Mouse (Mus musculus) limb, embryonic 14.5 days (tissue): ENCODE measurements around the gene Bhlhe41. TPM values are rescaled to one million over a fixed set of nuclear protein-coding genes. Genes with fewer than 3 reads are reported as not detected.

Experiments used
- ATAC-seq: fragments of 200-750 bp; cut with Nextera tagmentation; 2 replicates; pipeline ENCODE4 v1.8.0; 2017; ENCODE audit warnings: low read depth, moderate number of reproducible peaks, moderate TSS enrichment; ENCODE audit not compliant: low FRiP score
- DNase-seq: peaks from one replicate; pipeline ENCODE4 v3.0.0-alpha.2; 2015; ENCODE audit warnings: low spot score
- H3K27ac ChIP-seq: fragments of 300-500 bp; sonication (generic); replicated peaks from 2 replicates; pipeline ENCODE4 v1.5.1; 2014; ENCODE audit warnings: low read depth, mild to moderate bottlenecking, low read length, moderate library complexity, mixed read lengths
- H3K27me3 ChIP-seq: fragments of 300-500 bp; sonication (generic); 2 replicates; pipeline ENCODE4 v1.6.1; 2014; ENCODE audit warnings: low read length, mixed read lengths; ENCODE audit not compliant: control insufficient read depth, insufficient read depth
- H3K36me3 ChIP-seq: fragments of 300-500 bp; sonication (generic); 2 replicates; pipeline ENCODE4 v1.6.1; 2014; ENCODE audit warnings: mild to moderate bottlenecking, low read length, moderate library complexity, mixed read lengths; ENCODE audit not compliant: control insufficient read depth, insufficient read depth
- H3K4me1 ChIP-seq: fragments of 300-500 bp; sonication (generic); 2 replicates; pipeline ENCODE4 v1.6.1; 2014; ENCODE audit warnings: antibody characterized with exemption, low read length, mixed read lengths; ENCODE audit not compliant: control insufficient read depth, insufficient read depth
- H3K4me2 ChIP-seq: fragments of 300-500 bp; sonication (generic); replicated peaks from 2 replicates; pipeline ENCODE4 v1.6.1; 2014; ENCODE audit warnings: low read depth, mild to moderate bottlenecking, low read length, moderate library complexity; ENCODE audit not compliant: severe bottlenecking
- H3K4me3 ChIP-seq: fragments of 300-500 bp; sonication (generic); replicated peaks from 2 replicates; pipeline ENCODE4 v1.5.1; 2014; ENCODE audit warnings: low read length
- H3K9ac ChIP-seq: fragments of 300-500 bp; sonication (generic); 2 replicates; pipeline ENCODE4 v1.6.1; 2014; ENCODE audit warnings: mild to moderate bottlenecking, low read depth, low read length, moderate library complexity; ENCODE audit not compliant: severe bottlenecking
- H3K9me3 ChIP-seq: fragments of 300-500 bp; sonication (generic); 2 replicates; pipeline ENCODE4 v1.6.1; 2016; ENCODE audit warnings: low read length; ENCODE audit not compliant: control insufficient read depth
- POLR2A ChIP-seq: fragments of 200-500 bp; IDR thresholded peaks from 2 replicates; pipeline ENCODE4 v1.8.0; 2012; ENCODE audit warnings: inconsistent platforms, mild to moderate bottlenecking, moderate library complexity, borderline replicate concordance; ENCODE audit not compliant: insufficient read depth, insufficient read length; ENCODE audit errors: extremely low read depth
- WGBS: fragments of 180-500 bp; shearing (Covaris S2); extraction: QIAGEN DNeasy Blood & Tissue Kit; methylation state at CpG from one replicate; pipeline ENCODE4 v1.1.7; 2014; 5-methylcytosine and 5-hydroxymethylcytosine counted together
- polyA plus RNA-seq, 2 experiments: library from polyadenylated mRNA; depleted of rRNA in 1 of 2; stranded (reverse) in 1 of 2; unstranded in 1 of 2; fragments of >200 nt; fragmentation: Nextera tagmentation in 1 of 2; extraction: Ambion mirVana in 1 of 2; gene quantifications; 2 replicates each; pipeline versions ENCODE4 v1.2.1 to v1.2.3; 2012 to 2014

The Bhlhe41 gene
- polyA plus RNA-seq, 2 experiments: 2.0 to 2.8 TPM

DNA sequence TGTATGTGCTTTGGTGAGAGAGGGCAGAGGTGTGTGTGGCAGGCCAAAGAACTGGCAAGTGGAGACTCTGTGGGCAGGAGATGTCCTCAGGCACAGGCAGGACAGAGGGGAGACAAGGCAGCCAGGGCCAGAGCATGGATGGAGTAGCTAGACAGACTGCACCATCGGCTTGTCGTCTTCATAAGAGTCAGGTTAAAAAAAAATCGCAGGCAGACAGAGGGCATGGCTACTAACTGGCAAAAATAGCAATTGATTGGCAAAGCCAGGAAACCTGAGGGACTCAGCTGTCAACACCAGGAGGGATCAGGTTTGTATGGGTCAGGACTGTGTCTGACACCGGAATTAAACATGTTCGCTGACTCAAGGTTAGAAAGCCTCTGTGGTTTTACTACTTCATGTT lies 10.6 kb downstream of the Bhlhe41 start:
- no peak overlapping the region for H3K4me2 ChIP-seq
- no peak for ATAC-seq
- WGBS: 68% methylated on average over 5 of the region's 5 CpGs

DNA sequence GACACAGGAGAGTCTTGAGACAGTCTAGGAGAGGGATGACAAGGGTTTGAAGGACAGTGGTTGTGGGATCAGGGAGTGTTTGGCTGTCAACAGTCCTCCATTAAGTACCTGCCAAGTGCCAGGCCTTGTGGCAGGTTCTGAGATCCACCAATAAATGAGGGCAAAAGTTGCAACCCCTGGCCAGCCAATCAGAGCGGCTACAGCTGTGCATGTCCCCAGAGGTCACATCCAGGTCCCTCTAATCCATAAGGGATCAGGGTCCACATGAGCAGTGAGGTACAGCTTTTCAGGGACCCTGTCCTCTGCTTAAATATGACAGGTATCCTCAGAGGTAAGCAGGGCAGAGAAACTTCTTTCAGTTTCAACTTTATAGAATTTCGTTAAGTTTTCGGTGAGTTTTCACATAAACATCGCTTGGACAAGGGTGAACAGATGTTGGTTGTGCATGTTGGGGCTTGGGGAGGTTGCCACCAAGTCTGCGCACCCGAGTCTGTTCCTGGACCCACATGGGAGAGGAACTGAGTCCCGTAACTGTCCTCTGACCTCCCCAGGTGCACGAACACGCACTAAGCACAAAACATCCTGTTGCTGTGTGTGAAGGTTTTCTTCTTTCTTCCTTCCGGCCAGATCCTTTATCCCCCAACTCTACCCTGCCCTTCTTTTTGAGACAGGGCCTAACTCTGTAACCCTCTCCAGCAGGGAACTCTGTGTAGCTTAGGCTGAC lies 11.8 kb downstream of the Bhlhe41 start:
- Histone ChIP-seq H3K36me3 (no peaks in the 10 kb centered on the region), H3K27ac (no peak overlapping the region), H3K9me3 (no peaks in the 10 kb centered on the region), H3K27me3 (no peaks in the 10 kb centered on the region), H3K4me3 (no peak overlapping the region), H3K9ac (no peak overlapping the region), H3K4me1 (0 out of 2 replicates have a peak, but pooled peaks cover 9% of the 10 kb centered on the region), H3K4me2 (no peak overlapping the region)
- ATAC-seq (no peak), DNase-seq (no peak)
- WGBS: 84% methylated on average over 10 of the region's 10 CpGs
- no peak for TF ChIP-seq POLR2A

More for the DNA sequence above, 10.6 kb downstream of the Bhlhe41 start:
- H3K27me3 ChIP-seq: no peaks in the 10 kb centered on the region
- H3K27ac ChIP-seq: no peak overlapping the region
- no peaks in the 10 kb centered on the region for H3K36me3 ChIP-seq
- H3K4me1 ChIP-seq: 0 out of 2 replicates have a peak, but pooled peaks cover 9% of the 10 kb centered on the region
- no peak for TF ChIP-seq POLR2A
- H3K9me3 ChIP-seq: no peaks in the 10 kb centered on the region
- no peak overlapping the region for H3K9ac ChIP-seq
- DNase-seq: no peak
- no peak overlapping the region for H3K4me3 ChIP-seq

DNA sequence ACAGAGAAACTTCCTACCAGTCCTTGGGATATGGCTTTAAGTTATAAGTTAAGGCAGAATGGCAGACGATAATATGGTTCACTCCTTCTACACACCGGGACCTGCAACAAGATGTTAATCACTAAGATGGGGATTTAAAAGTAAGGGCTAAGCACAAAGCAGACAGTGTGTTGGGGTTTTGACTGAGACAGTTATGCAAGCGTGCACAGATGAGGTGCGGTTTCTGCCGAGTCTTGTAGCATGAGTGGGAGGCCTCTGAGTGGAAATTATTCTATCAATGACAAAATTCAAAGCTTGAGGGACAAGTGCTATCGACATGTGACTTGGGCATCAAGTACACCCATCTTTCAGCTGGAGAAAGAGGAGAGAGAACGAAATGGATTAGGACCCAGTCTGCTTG lies 12.7 kb downstream of the Bhlhe41 start:
- H3K9ac ChIP-seq: no peak overlapping the region
- H3K4me3 ChIP-seq: no peak overlapping the region
- no peaks in the 10 kb centered on the region for H3K9me3 ChIP-seq
- ATAC-seq: no peak
- H3K4me1 ChIP-seq: 0 out of 2 replicates have a peak, but pooled peaks cover 9% of the 10 kb centered on the region
- no peaks in the 10 kb centered on the region for H3K27me3 ChIP-seq
- H3K4me2 ChIP-seq: no peak overlapping the region
- H3K27ac ChIP-seq: no peak overlapping the region
- TF ChIP-seq POLR2A: no peak
- no peaks in the 10 kb centered on the region for H3K36me3 ChIP-seq
- DNase-seq: no peak
- WGBS: 93% methylated on average over 7 of the region's 7 CpGs

DNA sequence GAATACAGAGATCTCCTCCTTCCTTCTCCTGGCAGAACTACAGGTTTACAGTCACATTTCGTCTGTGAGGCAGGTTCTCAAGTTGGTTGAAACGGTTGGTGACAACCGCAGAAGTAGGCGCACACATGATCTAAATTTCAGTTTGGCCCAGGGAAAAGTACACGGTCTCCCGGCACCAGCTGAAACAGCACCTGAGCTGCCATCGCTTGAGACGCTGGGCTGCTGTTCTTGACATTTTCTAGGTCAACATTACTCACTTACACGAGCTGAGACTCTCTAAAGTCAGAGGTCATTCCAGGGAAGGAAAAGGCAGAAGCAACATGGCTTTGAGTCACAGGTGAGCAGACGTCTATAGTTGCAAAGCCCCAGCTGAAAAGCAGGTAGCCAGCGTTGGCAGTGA lies 13.4 kb downstream of the Bhlhe41 start:
- H3K27me3 ChIP-seq: no peaks in the 10 kb centered on the region
- no peaks in the 10 kb centered on the region for H3K9me3 ChIP-seq
- TF ChIP-seq POLR2A: no peak
- H3K27ac ChIP-seq: no peak overlapping the region
- WGBS: 76% methylated on average over 11 of the region's 11 CpGs
- H3K4me1 ChIP-seq: 0 out of 2 replicates have a peak, but pooled peaks cover 9% of the 10 kb centered on the region
- DNase-seq (no peak), ATAC-seq (no peak)
- H3K4me3 ChIP-seq: no peak overlapping the region
- no peak overlapping the region for H3K4me2 ChIP-seq
- H3K36me3 ChIP-seq: no peaks in the 10 kb centered on the region
- H3K9ac ChIP-seq: no peak overlapping the region

DNA sequence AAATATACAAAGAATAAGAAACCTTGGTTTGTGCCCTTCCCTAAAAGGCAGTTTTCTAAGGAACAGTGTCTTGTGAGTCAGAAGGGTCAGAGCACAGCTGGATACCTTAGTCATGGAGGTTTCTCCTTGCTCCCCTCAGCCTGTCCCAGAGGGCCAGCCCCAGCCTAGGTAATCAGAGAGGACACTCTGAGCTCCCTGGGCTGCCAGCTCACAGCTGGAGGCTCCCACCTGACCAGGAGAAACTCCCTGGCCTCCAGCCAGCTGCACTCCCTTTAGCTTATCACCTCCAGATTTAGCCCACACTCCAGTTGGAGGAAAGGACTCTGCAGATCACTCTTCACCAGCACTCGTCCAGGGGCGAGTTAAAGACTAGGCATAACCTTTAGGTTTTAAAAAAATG lies 14.6 kb downstream of the Bhlhe41 start:
- DNase-seq: no peak

DNA sequence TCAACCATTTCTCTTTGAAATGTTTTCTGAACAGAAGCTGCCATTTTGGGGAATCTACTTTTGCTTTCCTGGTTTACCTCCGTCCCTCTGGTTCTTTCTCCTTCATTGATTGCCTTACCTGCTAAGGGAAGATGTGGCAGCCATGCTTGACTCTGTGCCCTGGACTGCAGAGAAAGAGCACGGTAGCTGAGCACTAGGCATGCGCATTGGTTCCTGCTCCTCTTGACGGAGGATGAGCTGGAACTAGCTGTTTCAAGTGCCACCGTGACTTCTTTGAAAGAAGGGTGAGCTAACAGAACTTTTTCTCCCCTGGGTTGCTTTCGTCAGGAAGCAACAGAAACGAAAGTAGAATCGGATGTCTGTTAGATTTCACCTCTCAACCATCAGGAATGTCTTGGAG lies 17.7 kb downstream of the Bhlhe41 start:
- DNase-seq: no peak

More for the DNA sequence above, 14.6 kb downstream of the Bhlhe41 start:
- H3K27ac ChIP-seq: no peak overlapping the region
- no peaks in the 10 kb centered on the region for H3K9me3 ChIP-seq
- no peak overlapping the region for H3K4me3 ChIP-seq
- no peaks in the 10 kb centered on the region for H3K27me3 ChIP-seq
- WGBS: 40% methylated on average over 2 of the region's 2 CpGs
- H3K4me1 ChIP-seq: 0 out of 2 replicates have a peak, but pooled peaks cover 4% of the 10 kb centered on the region
- H3K4me2 ChIP-seq: no peak overlapping the region
- no peak overlapping the region for H3K9ac ChIP-seq
- ATAC-seq: no peak
- H3K36me3 ChIP-seq: no peaks in the 10 kb centered on the region
- no peak for TF ChIP-seq POLR2A

More for the DNA sequence above, 17.7 kb downstream of the Bhlhe41 start:
- no peak overlapping the region for H3K4me2 ChIP-seq
- H3K27ac ChIP-seq: no peak overlapping the region
- H3K4me3 ChIP-seq: no peak overlapping the region
- no peaks in the 10 kb centered on the region for H3K36me3 ChIP-seq
- no peaks in the 10 kb centered on the region for H3K4me1 ChIP-seq
- no peak for TF ChIP-seq POLR2A
- H3K27me3 ChIP-seq: no peaks in the 10 kb centered on the region
- no peak overlapping the region for H3K9ac ChIP-seq
- H3K9me3 ChIP-seq: no peaks in the 10 kb centered on the region
- 89% methylated on average over 8 of the region's 8 CpGs for WGBS
- no peak for ATAC-seq
